Mouse (Mus musculus) midbrain, embryonic 14.5 days (tissue): Measurements from ENCODE around the gene Ap2m1. TPM values are rescaled to one million over a fixed set of nuclear protein-coding genes. Genes with fewer than 3 reads are reported as not detected.

Experiments used
- ATAC-seq: fragments of 200-750 bp; cut with Nextera tagmentation; 2 replicates; pipeline ENCODE4 v1.8.0; 2017; ENCODE audit warnings: moderate number of reproducible peaks, moderate library complexity; ENCODE audit not compliant: low FRiP score, low TSS enrichment
- DNase-seq: peaks from one replicate; pipeline ENCODE4 v3.0.0-alpha.2; 2015
- H3K27ac ChIP-seq: fragments of 300-500 bp; sonication (generic); replicated peaks from 2 replicates; pipeline ENCODE4 v1.5.1; 2014; ENCODE audit warnings: mild to moderate bottlenecking, low read depth, low read length, moderate library complexity
- H3K27me3 ChIP-seq: fragments of 300-500 bp; sonication (generic); 2 replicates; pipeline ENCODE4 v1.6.1; 2014; ENCODE audit warnings: low read length, control low read depth, mixed read lengths; ENCODE audit not compliant: control insufficient read depth, insufficient read depth
- H3K36me3 ChIP-seq: fragments of 300-500 bp; sonication (generic); 2 replicates; pipeline ENCODE4 v1.6.1; 2014; ENCODE audit warnings: low read length, control low read depth; ENCODE audit not compliant: control insufficient read depth, insufficient read depth
- H3K4me1 ChIP-seq: fragments of 300-500 bp; sonication (generic); 2 replicates; pipeline ENCODE4 v1.6.1; 2014; ENCODE audit warnings: mild to moderate bottlenecking, antibody characterized with exemption, low read length, control low read depth; ENCODE audit not compliant: control insufficient read depth, insufficient read depth
- H3K4me2 ChIP-seq: fragments of 300-500 bp; sonication (generic); 2 replicates; pipeline ENCODE4 v1.6.1; 2014; ENCODE audit warnings: mild to moderate bottlenecking, low read length, moderate library complexity
- H3K4me3 ChIP-seq: fragments of 300-500 bp; sonication (generic); replicated peaks from 2 replicates; pipeline ENCODE4 v1.5.1; 2014; ENCODE audit warnings: low read depth, low read length
- H3K9ac ChIP-seq: fragments of 300-500 bp; sonication (generic); replicated peaks from 2 replicates; pipeline ENCODE4 v1.6.1; 2014; ENCODE audit warnings: mild to moderate bottlenecking, low read length, moderate library complexity
- H3K9me3 ChIP-seq: fragments of 300-500 bp; sonication (generic); 2 replicates; pipeline ENCODE4 v1.6.1; 2016; ENCODE audit warnings: low read length, control low read depth, mixed read lengths; ENCODE audit not compliant: control insufficient read depth
- WGBS: fragments of 180-500 bp; shearing (Covaris S2); extraction: QIAGEN DNeasy Blood & Tissue Kit; methylation state at CpG from one replicate; pipeline ENCODE4 v1.1.7; 2014; 5-methylcytosine and 5-hydroxymethylcytosine counted together
- polyA plus RNA-seq: library from polyadenylated mRNA; unstranded; fragments of >200 nt; fragmentation: Nextera tagmentation; extraction: Ambion mirVana; gene quantifications from 2 replicates; pipeline ENCODE4 v1.2.1, GENCODE M21; 2014

The Ap2m1 gene
- polyA plus RNA-seq, 1 experiment from 2014 or later: 1,285 TPM

DNA sequence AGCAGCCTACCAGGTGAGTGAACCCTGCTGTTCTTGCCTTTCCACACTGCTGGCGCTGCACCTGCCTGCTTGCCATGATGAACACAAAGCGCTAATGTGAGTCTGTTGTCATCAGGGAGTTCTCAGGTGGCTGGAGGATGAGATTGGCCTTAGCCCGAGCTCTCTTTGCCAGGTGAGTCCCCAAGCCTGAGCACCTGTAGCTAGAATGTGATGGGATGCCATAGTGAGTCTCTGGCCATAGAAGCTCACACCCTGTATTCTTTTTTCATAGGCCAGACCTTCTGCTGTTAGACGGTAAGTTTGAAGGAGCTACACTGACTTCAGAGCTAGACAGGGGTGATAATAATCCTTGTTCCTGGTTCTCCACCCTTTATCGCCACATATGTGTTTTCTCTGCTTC, 16.4 kb downstream of the Ap2m1 start:
- 95% methylated on average over 5 of the region's 5 CpGs for WGBS
- peaks cover 57% of the 10 kb centered on the region for H3K36me3 ChIP-seq
- H3K4me1 ChIP-seq: peaks cover 10% of the 10 kb centered on the region
- no peak overlapping the region for H3K4me3 ChIP-seq
- no peak for DNase-seq
- H3K27me3 ChIP-seq: no peaks in the 10 kb centered on the region
- no peak overlapping the region for H3K9ac ChIP-seq
- no peak overlapping the region for H3K27ac ChIP-seq
- no peak for ATAC-seq
- no peaks in the 10 kb centered on the region for H3K9me3 ChIP-seq
- no peak overlapping the region for H3K4me2 ChIP-seq

DNA sequence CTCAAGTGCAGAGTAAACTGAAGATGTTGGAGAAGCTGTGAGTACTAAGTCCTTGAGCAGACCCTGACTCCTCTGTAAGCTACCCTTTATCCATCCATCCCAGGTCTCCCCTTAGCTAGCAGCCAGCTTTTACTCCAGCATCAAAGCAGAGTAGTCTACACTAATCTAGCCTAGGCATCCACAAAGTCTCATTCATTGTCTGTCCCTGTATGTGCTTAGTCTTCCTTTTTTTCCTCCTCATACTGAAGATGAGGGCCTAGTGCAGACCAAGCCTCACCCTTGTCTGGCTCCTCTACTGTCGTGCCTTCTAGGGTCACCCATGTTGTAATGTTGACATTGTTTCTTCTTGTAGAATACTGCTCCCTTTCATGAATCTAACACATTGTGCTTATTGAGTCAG, 17.3 kb downstream of the Ap2m1 start:
- H3K36me3 ChIP-seq: peaks cover 61% of the 10 kb centered on the region
- no peak overlapping the region for H3K4me2 ChIP-seq
- H3K4me3 ChIP-seq: no peak overlapping the region
- H3K27me3 ChIP-seq: no peaks in the 10 kb centered on the region
- DNase-seq (no peak), ATAC-seq (no peak)
- H3K9ac ChIP-seq: no peak overlapping the region
- H3K4me1 ChIP-seq: peaks cover 8% of the 10 kb centered on the region
- no peak overlapping the region for H3K27ac ChIP-seq
- H3K9me3 ChIP-seq: no peaks in the 10 kb centered on the region
- 95% methylated on average over 1 of the region's 1 CpGs for WGBS

DNA sequence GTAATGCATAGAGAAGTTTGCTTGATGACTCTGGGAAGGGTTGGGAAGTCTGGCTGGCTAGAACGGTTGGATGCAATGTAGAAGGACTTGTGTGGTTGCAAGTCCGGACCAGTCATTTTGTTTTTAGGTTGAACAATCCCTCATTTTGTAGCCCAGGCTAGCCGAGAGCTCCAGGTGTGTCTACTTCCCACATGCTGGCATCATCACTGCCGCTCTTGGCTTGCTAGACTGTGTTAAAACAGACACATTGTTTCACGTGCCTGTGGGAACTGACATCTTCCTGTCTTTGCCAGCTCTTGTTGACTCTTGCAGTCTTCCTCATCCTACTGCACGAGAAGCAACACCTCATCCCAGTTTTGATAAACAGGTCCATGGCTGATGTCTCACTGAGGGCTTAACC, 19.7 kb downstream of the Ap2m1 start:
- Histone ChIP-seq H3K4me3 (no peak overlapping the region), H3K36me3 (peaks cover 84% of the 10 kb centered on the region), H3K9me3 (no peaks in the 10 kb centered on the region), H3K27ac (no peak overlapping the region), H3K27me3 (no peaks in the 10 kb centered on the region), H3K4me1 (no peaks in the 10 kb centered on the region), H3K9ac (no peak overlapping the region), H3K4me2 (no peak overlapping the region)
- no peak for DNase-seq
- WGBS: 94% methylated on average over 6 of the region's 6 CpGs
- ATAC-seq: no peak

DNA sequence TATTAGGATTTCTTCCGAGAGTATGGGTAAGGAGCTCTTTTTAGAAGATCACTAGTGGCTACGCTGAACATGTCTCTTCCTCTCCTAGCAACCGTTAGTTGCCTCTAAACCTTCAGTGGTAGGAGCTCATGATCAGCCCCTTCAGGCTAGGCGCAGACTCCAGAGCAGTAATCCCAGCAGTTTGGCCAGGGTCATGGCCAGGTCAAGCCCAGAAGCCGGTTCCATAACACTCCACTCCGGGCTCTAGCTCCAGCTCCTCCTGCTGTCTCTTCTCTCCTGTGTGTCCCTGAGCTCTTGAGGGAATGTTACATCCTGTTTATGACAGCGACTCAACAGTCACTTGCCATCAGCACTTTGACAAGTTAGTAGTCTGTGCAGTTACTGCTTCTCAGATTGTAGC, 22.1 kb downstream of the Ap2m1 start:
- H3K4me3 ChIP-seq: no peak overlapping the region
- no peak overlapping the region for H3K9ac ChIP-seq
- no peaks in the 10 kb centered on the region for H3K4me1 ChIP-seq
- H3K27ac ChIP-seq: no peak overlapping the region
- WGBS: 85% methylated on average over 7 of the region's 7 CpGs
- H3K36me3 ChIP-seq: peaks cover 86% of the 10 kb centered on the region
- DNase-seq (no peak), ATAC-seq (no peak)
- no peaks in the 10 kb centered on the region for H3K9me3 ChIP-seq
- no peaks in the 10 kb centered on the region for H3K27me3 ChIP-seq
- no peak overlapping the region for H3K4me2 ChIP-seq

DNA sequence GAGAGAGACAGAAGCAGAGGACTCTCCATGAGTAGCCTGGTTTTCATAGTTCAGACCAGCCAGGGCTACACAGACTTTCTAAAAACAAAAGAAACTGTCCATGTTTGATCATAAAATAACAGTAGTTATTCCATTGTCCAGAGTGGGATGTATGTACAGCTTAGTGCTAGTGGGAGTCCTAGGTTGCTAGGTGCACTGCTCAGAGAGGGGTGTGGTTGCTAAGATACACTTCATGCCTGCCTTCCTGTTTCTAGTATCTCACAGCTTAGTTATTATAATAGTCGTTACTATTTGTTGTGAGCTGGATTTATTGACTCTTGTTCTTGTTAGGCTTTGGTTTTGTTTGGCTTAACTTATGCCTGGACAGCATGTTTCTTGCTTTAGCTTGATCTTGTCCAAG, 29.8 kb downstream of the Ap2m1 start:
- no peak for DNase-seq
- H3K4me3 ChIP-seq: no peak overlapping the region
- H3K4me2 ChIP-seq: no peak overlapping the region
- H3K27ac ChIP-seq: no peak overlapping the region
- no peaks in the 10 kb centered on the region for H3K4me1 ChIP-seq
- H3K27me3 ChIP-seq: no peaks in the 10 kb centered on the region
- no peaks in the 10 kb centered on the region for H3K9me3 ChIP-seq
- H3K9ac ChIP-seq: no peak overlapping the region
- ATAC-seq: no peak
- WGBS: 52% methylated on average over 1 of the region's 1 CpGs
- peaks cover 34% of the 10 kb centered on the region for H3K36me3 ChIP-seq

DNA sequence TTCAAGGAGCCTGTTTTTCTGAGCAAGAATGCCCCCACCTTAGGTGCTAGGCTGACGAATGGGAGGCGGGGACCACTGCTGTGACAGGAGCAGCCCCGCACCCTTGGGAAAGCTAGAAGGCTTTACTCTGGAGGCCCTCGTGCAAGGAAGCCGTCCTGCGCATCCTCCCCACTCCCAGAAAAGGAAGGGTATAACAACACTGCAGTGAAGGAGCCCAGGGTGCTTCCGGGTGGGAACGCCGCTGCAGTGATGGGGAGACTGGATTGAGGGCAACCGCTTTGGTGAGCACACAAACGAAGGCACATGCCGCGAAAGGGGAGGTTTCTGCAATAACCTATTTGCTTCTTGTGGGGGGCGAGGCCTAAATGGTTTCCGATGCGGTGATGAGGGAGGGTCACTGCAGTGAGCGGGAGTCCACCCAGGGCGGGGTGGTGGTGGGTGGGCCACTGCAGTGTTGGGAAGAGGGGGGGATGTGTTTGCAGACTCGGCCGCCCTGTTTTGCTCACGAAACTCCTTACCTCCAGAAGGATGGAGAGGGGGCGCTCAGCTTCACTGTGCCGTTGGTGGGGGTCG, 54.2 kb downstream of the Ap2m1 start, which contains the start of gene Vwa5b2:
Vwa5b2 (plus strand) TSS at position 106 of the 573 bp plus-strand sequence.
- WGBS: under 1% methylated on average over 24 of the region's 24 CpGs
- Histone ChIP-seq H3K27me3 (peaks cover 27% of the 10 kb centered on the region), H3K9me3 (no peaks in the 10 kb centered on the region), H3K4me2 (peak within 1 kb of the TSS; percentile 85), H3K27ac (peak within 1 kb of the TSS; percentile 60), H3K36me3 (no peaks in the 10 kb centered on the region), H3K4me3 (peak within 1 kb of the TSS; percentile 56), H3K9ac (peak within 1 kb of the TSS; percentile 64), H3K4me1 (0 out of 2 replicates have a peak, but pooled peaks cover 11% of the 10 kb centered on the region)
- ATAC-seq (peak; percentile 44), DNase-seq (peak; percentile 59)

DNA sequence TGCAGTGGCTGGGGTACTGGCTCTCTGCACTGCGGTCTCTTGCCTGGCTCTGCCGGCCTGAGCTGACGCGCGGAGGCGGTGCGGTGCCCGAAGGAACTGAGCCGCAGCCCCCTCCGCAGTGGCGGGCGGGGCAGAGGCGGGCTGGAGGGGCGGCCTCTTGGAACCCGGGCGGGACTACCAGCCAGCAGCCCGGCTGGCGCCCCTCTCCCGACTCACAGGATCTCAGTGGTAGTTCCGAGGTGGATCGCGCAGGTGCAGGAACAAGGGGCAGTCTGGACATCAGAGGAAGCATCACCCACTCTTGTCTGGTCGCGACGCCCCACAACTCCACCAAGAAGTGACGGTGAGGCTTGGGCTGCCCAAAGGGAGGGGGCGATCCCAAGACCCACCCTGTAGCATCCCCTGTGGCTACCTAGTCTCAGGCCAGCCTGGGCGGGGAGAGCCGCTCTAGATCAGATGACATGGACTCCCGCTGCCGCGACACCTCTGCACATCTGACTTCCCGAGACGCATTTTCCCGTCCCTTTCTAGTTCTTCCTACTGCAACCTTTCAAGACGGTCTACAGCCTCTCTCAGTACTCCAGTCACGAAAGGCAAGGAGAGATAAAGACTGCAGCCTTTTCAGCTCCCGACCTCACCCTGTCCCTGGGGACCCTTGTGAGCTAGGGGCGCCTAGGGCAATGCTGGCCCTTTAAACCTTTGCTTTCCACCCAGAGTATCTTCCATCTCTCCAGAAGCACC, 54.8 kb downstream of the Ap2m1 start:
- peak overlapping the region; percentile 85 for H3K4me2 ChIP-seq
- no peaks in the 10 kb centered on the region for H3K36me3 ChIP-seq
- under 1% methylated on average over 34 of the region's 39 CpGs for WGBS
- 0 out of 2 replicates have a peak, but pooled peaks cover 11% of the 10 kb centered on the region for H3K4me1 ChIP-seq
- H3K9ac ChIP-seq: peak overlapping the region; percentile 64
- H3K27ac ChIP-seq: peak overlapping the region; percentile 60; the same call in 1 of the 2 replicates
- H3K4me3 ChIP-seq: peak overlapping the region; percentile 56
- DNase-seq (peak; percentile 77), ATAC-seq (peak; percentile 85)
- H3K27me3 ChIP-seq: peaks cover 27% of the 10 kb centered on the region
- no peaks in the 10 kb centered on the region for H3K9me3 ChIP-seq

DNA sequence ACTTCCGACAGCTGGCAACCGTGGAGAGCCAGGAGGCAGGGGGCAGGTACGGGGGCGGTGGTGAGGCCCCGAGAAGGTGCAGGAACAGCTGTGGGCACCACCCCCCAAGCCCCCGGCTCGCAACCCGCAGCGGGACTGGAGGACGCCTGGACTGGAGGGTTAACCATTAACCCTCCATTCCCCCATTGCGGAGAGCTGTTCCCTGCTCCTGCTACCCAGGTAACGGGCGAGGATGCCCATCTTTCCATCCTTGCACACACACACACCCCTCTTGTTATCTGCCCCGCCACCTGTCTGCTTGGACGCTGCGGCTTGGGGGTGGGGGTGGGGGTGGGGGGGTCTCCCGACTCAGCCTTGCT, 55.4 kb downstream of the Ap2m1 start:
- Histone ChIP-seq H3K27ac (no peak overlapping the region), H3K9me3 (no peaks in the 10 kb centered on the region), H3K4me2 (peak overlapping the region; percentile 85), H3K36me3 (no peaks in the 10 kb centered on the region), H3K4me1 (0 out of 2 replicates have a peak, but pooled peaks cover 11% of the 10 kb centered on the region), H3K9ac (peak overlapping the region; percentile 64; the same call in 1 of the 2 replicates), H3K4me3 (peak overlapping the region; percentile 56), H3K27me3 (peaks cover 27% of the 10 kb centered on the region)
- ATAC-seq (no peak; the same call in 1 of the 2 replicates), DNase-seq (no peak)
- WGBS: 3% methylated on average over 17 of the region's 17 CpGs
